Mouse (Mus musculus) retina, embryonic 14.5 days (tissue): ENCODE measurements at regions not wholly inside any gene's neighbourhood (a gene's known extent, or its start where the extent isn't known, plus 50 kb on each side); places are given as distances from the start of the nearest gene placed in this dataset.

Source experiments
- DNase-seq: peaks from one replicate; pipeline ENCODE4 v3.0.0-alpha.2; 2015; ENCODE audit warnings: low spot score

DNA sequence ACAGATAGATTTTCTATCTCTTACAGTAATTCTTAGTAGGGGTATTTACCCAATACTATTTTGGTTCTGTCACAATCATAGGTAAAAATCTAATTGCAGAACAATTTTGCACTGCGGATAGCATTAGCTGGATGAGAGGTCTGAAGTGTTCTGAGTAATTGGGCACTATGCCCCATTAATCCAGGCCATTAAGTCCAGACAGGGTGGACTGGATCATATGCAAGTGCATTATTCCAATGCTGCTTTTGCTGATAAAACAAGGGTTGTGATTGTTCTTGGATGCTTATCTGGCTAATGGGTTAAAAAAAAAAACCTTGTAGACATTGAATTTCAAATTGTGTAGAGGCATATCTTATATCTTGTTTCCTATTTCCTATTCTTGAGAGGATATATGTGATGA lies 1732.6 kb upstream of the Gm6569 start:
- no peak for DNase-seq

- DNase-seq: peak; percentile 3
Observed at GRCm38 (mm10) chr15:72105830-72106413, 1728.4 kb upstream of the Gm6569 start.

DNA sequence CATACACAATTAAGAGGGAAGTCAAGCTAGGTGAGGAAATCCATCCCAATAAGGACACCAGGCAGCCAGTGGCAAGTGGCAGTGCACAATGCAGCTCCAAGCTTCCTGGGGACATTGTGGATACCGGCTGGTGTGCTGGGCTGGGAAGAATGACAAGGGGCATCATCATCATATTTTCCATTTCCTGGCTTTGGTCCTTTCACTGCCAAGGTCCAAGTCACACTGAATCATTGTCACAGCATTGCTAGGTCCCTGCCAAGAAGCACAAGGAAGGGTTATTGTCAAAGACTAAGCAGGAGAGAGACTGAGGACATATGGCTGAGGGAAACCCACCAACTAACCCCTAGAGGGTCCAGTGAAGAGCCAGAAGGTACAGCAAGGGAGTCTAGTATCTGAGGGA lies 1723.8 kb upstream of the Gm6569 start:
- DNase-seq: no peak

- no peak for DNase-seq
Observed at GRCm38 (mm10) chr15:72116772-72117171, 1717.6 kb upstream of the Gm6569 start.

- DNase-seq: no peak
Observed at GRCm38 (mm10) chr15:72134226-72134625, 1700.1 kb upstream of the Gm6569 start.

DNA sequence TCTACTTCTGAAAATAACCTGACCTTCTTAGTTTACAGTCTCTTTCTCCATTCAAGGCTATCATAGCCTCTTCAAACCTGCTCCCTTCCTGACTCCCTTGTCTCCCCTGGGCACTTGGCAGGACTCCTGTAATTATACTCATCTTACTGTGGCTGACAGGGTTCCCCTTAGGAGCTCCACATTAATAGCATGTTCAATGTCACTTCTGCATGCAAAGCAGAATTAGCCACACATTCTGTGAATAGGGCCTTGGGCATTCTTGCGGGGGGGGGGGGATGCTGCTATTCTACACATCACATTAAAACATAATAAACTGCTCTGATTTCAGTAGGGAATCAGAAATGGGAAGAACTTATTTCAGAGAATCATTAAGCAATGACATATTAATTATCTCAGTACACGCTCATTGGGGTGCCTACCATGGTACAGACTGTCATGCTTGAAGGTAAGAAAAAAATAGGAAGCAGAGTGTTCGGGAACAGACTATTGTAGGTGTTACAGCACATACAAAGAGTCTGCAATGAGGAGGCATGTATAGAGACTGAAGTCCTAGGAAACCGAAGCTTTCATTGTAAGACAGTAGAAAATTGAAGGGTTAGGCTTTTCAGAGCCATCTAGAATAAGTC lies 1698.3 kb upstream of the Gm6569 start:
- no peak for DNase-seq

DNA sequence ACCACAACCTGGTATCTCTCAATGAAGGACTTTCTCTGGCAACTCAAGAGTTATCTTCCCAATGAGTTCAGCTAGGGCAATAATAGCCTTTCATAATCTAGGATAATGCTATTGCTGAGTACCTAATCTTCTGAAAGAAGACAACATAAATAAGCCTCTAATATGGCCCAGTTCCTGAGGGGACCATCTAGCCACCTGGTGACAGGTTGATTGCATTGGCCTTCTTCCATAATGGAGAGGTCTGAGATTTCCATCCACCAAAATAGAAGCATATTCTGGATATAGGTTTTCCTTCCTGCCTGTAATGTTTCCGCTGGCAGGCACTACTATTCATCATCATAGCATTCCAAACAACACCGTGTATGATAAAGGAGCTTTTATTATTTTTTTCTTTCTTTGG lies 1694.2 kb upstream of the Gm6569 start:
- DNase-seq: no peak

GRCm38 (mm10) chr15:72150581-72150980 lies 1683.8 kb upstream of the Gm6569 start:
- no peak for DNase-seq

DNA sequence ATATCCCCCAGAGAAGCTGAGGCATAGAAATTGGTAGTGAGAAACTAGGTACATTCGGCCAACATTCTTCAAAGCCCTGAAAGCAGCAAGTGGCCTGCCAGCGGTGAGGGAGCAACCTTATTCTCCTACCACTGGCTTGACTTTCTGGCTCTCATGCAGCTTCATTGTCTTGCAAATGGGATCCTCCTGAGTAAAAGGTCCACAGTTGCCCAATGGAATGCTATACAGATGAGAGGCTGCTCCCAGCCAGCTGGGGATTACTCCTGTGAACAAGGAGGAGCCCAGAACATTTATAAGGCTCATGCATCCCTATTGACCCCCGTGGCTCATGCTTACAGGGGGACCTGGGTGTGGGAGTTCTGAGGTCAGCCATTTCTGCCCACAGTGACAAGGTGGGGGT lies 1675.9 kb upstream of the Gm6569 start:
- no peak for DNase-seq

DNA sequence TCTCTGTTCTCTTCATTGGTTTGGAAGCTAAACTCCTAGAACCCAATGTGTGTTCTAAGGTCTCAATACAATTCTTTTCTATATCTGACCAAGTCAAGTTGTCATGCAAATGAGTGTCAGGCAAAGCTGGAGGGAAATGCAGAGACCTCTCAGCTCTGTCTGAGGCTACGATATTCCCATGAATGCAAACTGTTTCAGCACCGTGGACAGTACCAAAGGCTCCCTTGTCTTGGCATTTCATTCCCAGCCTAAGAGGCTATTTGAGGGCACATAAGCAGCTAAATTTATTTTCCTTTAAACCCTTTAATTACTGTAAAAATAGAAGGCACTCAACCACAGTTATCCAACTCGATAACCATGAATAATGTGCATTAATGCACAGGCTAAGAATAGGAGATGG lies 1633.5 kb upstream of the Gm6569 start:
- peak; percentile 73 for DNase-seq

DNA sequence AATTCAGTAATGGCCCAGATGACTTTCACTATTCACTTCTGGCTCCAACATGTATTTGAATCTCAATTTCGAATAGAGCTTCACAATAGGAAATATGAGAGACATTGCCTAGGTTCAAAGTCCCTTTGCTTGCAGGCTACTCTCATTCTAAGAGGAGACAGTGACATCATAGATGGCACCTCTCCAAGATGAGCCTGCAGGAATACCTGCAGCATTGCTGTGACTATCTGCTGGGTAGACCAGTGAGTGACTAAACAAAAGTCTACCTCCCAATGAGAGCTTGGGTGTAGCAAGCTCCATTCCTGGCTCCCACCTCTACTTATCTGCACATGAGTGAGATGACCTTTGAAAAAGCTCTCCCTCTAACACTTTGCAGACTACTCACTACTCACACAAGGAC lies 1632.6 kb upstream of the Gm6569 start:
- DNase-seq: no peak

- no peak for DNase-seq
Observed at GRCm38 (mm10) chr15:72205240-72205799, 1629.0 kb upstream of the Gm6569 start.

DNA sequence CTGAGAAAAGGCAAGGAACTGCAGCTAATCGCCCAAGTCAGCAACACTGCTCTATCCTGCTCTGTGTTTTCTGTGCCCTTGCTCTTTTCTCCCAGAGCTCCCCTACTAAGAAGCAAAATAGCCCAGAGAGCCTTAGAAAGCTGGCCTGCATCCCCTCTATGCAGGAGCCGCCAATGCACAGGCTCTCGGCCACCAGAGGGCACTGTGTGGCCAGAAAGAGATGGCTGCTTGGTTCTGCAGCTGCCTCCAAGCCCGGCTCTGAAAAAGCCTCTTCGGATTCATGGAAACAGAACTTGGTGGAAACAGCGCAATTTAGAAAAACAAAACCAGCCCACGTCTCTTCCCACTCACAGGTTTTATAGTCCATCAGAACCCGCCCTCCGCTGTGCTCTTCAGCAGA lies 1628.4 kb upstream of the Gm6569 start:
- DNase-seq: peak; percentile 87

GRCm38 (mm10) chr15:72207589-72207988 lies 1626.8 kb upstream of the Gm6569 start:
- no peak for DNase-seq

DNA sequence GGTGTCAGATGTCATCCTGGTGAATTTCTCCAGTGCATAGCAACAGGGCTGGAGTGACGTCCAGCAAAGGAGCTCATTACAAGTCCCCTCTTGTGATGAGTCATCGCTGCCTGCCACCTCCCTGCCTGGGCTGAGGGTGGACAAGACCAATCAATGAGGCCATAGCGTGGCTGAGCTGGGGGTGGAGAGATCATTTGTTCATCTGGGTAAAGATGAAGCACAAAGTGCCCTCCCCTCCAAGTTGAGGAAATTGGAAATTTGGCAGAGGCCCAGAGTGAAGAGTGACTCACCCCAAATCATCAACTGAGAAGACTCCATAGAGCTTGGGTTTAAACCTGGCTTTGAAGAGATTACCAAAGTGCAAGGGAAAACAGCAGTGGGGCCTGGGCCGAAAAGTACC lies 1626.3 kb upstream of the Gm6569 start:
- DNase-seq: no peak

- no peak for DNase-seq
Observed at GRCm38 (mm10) chr15:72208973-72209372, 1625.4 kb upstream of the Gm6569 start.

DNA sequence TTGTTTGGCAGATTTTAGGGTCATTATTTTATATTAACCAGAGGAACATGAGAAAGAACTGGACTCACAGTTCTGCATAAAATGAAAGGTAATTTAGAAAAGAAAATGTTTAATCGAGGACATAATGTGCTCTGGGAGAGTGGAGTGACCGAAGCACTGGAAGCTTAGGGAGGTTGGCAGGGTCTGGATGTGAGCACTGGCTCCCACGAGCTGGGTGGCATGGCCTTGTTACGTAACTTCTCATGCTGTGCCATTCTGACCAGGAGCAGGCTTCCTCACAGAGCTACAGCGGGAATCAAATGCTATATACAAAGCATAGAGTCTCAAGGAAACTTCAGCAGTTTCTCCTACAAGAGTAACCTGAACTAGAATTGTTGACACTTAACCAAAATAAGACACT lies 1616.6 kb upstream of the Gm6569 start:
- DNase-seq: no peak

DNA sequence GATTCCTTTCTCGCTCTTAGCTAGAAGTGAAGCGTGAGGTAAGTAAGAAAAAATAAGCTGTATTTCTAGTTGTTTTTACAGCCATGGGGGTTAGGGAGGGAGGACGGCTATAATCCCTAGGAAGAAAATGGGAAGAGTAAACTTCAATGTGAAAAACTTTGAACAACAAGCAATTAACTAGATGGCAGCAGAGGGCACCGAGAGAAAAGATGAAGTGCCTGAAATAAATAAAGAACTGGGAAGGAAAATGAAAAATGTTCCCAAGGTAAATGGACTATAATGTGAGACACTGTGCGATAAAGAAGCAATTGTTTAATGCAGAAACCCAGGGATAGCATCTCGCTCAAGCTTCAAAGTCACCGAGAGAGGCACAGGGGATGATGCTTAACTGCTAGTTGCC lies 1614.4 kb upstream of the Gm6569 start:
- DNase-seq: no peak

DNA sequence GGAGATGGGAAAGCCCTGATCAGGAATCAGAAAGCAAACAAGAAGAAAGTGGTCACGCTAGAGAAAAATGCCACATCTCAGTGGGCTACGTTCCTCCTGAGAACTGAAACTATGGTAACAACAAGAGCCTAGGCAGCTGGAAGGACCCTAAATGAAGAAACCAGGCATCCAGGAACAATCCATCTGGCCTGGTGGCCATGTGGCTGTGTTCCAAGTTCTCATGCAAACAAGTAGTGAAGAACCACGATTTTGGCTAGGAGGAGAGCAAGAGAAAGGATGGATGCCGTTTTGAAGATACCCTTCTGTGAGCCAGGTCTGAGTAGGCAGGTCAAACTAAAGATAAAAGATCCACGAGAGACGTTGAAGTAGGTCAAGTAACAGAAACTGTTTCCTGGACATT lies 1613.6 kb upstream of the Gm6569 start:
- DNase-seq: no peak

- no peak for DNase-seq
Observed at GRCm38 (mm10) chr15:72232355-72232754, 1602.0 kb upstream of the Gm6569 start.

DNA sequence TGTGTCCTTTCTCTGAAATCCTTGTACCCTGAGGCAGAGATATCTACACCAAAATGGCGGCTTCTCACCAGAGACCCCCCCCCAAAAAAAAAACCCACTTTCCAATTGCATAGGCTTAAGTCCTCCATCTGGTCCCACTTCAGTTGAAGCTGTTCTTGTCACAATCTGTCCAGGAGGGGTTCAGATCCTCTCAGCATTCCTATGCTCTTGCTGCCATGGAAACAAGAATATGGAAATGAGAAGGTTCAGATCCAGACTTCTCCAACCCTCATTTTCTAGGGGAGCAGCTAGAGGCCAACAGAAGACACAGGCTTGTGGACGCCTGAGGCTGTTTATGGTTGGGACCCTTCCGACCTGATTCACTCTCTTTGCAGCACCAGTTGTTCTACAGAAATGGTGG lies 1569.7 kb upstream of the Gm6569 start:
- no peak for DNase-seq

DNA sequence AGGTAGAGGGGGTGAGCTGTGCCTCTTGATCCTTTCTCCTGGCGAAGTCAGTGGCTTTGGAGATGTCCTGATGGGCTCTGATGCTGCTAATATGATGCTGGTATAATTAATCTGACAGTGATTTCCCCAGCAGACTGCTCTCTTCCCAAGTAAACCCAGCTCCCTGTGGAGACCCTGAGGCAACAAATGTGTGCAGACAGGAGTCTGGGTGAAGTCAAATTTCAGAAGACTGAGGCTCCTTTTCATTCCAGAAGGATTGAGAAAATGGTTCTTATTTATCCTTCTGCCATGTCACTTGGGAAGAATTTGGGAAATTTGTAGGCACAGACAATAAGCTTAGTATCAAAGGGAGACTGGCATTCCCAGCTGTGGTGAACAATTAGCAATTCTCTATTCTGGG lies 1550.5 kb upstream of the Gm6569 start:
- DNase-seq: no peak

DNA sequence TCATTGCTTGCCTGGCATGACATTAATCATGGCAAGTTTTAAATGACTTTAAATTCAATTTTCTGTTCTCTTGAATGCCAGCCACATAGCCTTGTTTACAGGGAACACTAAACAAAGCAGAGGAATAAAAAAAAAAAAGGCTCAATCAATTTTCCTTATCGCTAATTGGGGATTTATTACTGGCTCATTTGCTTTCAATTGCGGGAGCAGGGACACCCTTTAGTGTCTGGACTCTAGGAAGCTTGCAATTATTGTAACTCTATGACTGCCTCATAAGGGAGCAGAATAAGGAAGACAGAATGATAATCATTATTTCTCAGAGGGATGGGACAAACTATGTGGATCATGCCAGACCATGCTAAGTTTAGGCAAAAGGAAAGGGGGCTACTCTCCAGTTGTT lies 1537.7 kb upstream of the Gm6569 start:
- DNase-seq: no peak

GRCm38 (mm10) chr15:72312417-72312816 lies 1521.9 kb upstream of the Gm6569 start:
- no peak for DNase-seq
